Mouse (Mus musculus) heart, postnatal 0 days (tissue): ENCODE measurements around the gene Tac4. TPM values are rescaled to one million over a fixed set of nuclear protein-coding genes. Genes with fewer than 3 reads are reported as not detected.

ENCODE experiments used
- ATAC-seq: fragments of 200-750 bp; cut with Nextera tagmentation; 2 replicates; pipeline ENCODE4 v1.8.0; 2017; ENCODE audit warnings: low read depth, moderate number of reproducible peaks, moderate library complexity; ENCODE audit not compliant: insufficient read depth
- DNase-seq: peaks from one replicate; pipeline ENCODE4 v3.0.0-alpha.2; 2016; ENCODE audit warnings: low spot score
- H3K27ac ChIP-seq: fragments of 300-500 bp; sonication (generic); 2 replicates; pipeline ENCODE4 v1.5.1; 2014; ENCODE audit warnings: low read depth, mild to moderate bottlenecking
- H3K27me3 ChIP-seq: fragments of 300-500 bp; sonication (generic); 2 replicates; pipeline ENCODE4 v1.6.1; 2014; ENCODE audit warnings: low read length, mixed read lengths; ENCODE audit not compliant: control insufficient read depth, insufficient read depth
- H3K36me3 ChIP-seq: fragments of 300-500 bp; sonication (generic); replicated peaks from 2 replicates; pipeline ENCODE4 v1.6.1; 2014; ENCODE audit warnings: low read length, mixed read lengths; ENCODE audit not compliant: control insufficient read depth, insufficient read depth
- H3K4me1 ChIP-seq: fragments of 300-500 bp; sonication (generic); 2 replicates; pipeline ENCODE4 v1.6.1; 2014; ENCODE audit warnings: antibody characterized with exemption; ENCODE audit not compliant: control insufficient read depth, insufficient read depth
- H3K4me2 ChIP-seq: fragments of 300-500 bp; sonication (generic); 2 replicates; pipeline ENCODE4 v1.6.1; 2014; ENCODE audit warnings: low read depth, mild to moderate bottlenecking, low read length, moderate library complexity
- H3K4me3 ChIP-seq: fragments of 300-500 bp; sonication (generic); 2 replicates; pipeline ENCODE4 v1.5.1; 2014; ENCODE audit warnings: low read depth, low read length
- H3K9ac ChIP-seq: fragments of 300-500 bp; sonication (generic); replicated peaks from 2 replicates; pipeline ENCODE4 v1.6.1; 2014; ENCODE audit warnings: low read depth, low read length, mixed read lengths
- H3K9me3 ChIP-seq: fragments of 300-500 bp; sonication (generic); replicated peaks from 2 replicates; pipeline ENCODE4 v1.6.1; 2016; ENCODE audit warnings: low read length; ENCODE audit not compliant: control insufficient read depth
- CTCF ChIP-seq: IDR thresholded peaks from 2 replicates; pipeline ENCODE4 v1.5.1; 2016; ENCODE audit warnings: antibody characterized with exemption, control low read depth, low read depth
- EP300 ChIP-seq: IDR thresholded peaks from 2 replicates; pipeline ENCODE4 v1.6.1; 2016; ENCODE audit warnings: antibody characterized with exemption, low read depth
- WGBS: fragments of 180-500 bp; shearing (Covaris S2); extraction: QIAGEN DNeasy Blood & Tissue Kit; methylation state at CpG from one replicate; pipeline ENCODE4 v1.1.7; 2014; 5-methylcytosine and 5-hydroxymethylcytosine counted together
- polyA plus RNA-seq: library from polyadenylated mRNA; unstranded; fragments of >200 nt; fragmentation: Nextera tagmentation; extraction: Ambion mirVana; gene quantifications from 2 replicates; pipeline ENCODE4 v1.2.1, GENCODE M21; 2015
- total RNA-seq: library from RNA; depleted of rRNA; stranded (reverse); fragments of >200 nt; gene quantifications from 2 replicates; pipeline ENCODE4 v1.2.3, GENCODE M21; 2014; ENCODE audit warnings: low replicate concordance

The Tac4 gene
- total and polyA plus RNA-seq, 2 experiments from 2014 or later: not detected

- Histone ChIP-seq H3K4me3 (peak overlapping the region; percentile 74), H3K4me1 (peaks cover 14% of the 10 kb centered on the region), H3K4me2 (peak overlapping the region; percentile 65), H3K27me3 (no peaks in the 10 kb centered on the region), H3K36me3 (peaks cover 14% of the 10 kb centered on the region; the same call in 1 of the 2 replicates), H3K27ac (peak overlapping the region; percentile 97), H3K9ac (peak overlapping the region; percentile 80), H3K9me3 (no peaks in the 10 kb centered on the region)
- ATAC-seq: peak; percentile 91
- under 1% methylated on average over 37 of the region's 37 CpGs for WGBS
- peak; percentile 99 for DNase-seq
- TF ChIP-seq CTCF (no peak), EP300 (no peak)
Observed at GRCm38 (mm10) chr11:95309510-95310006, 48.2 kb downstream of the Tac4 start.

GRCm38 (mm10) chr11:95310007-95310647, 48.8 kb downstream of the Tac4 start, which contains the start of gene Kat7:
Kat7 (minus strand) TSS chr11:95310246.
- Histone ChIP-seq H3K9ac (peak within 1 kb of the TSS; percentile 80), H3K27ac (peak within 1 kb of the TSS; percentile 97), H3K27me3 (no peaks in the 10 kb centered on the region), H3K4me3 (peak within 1 kb of the TSS; percentile 74), H3K4me1 (peaks cover 14% of the 10 kb centered on the region), H3K36me3 (peaks cover 9% of the 10 kb centered on the region; the same call in 1 of the 2 replicates), H3K4me2 (peak within 1 kb of the TSS; percentile 75), H3K9me3 (no peaks in the 10 kb centered on the region)
- under 1% methylated on average over 42 of the region's 42 CpGs for WGBS
- DNase-seq: peak; percentile 99
- TF ChIP-seq CTCF (no peak), EP300 (peak; percentile 30; the same call in 1 of the 2 replicates)
- ATAC-seq: peak; percentile 91

- no peaks in the 10 kb centered on the region for H3K9me3 ChIP-seq
- peak overlapping the region; percentile 89 for H3K27ac ChIP-seq
- peak overlapping the region; percentile 68 for H3K9ac ChIP-seq
- peak; percentile 36 for DNase-seq
- H3K4me2 ChIP-seq: peak overlapping the region; percentile 75
- H3K4me1 ChIP-seq: peaks cover 14% of the 10 kb centered on the region
- peaks cover 4% of the 10 kb centered on the region; the same call in 1 of the 2 replicates for H3K36me3 ChIP-seq
- H3K4me3 ChIP-seq: peak overlapping the region; percentile 74
- no peak for TF ChIP-seq EP300
- no peak for TF ChIP-seq CTCF
- 6% methylated on average over 17 of the region's 17 CpGs for WGBS
- ATAC-seq: no peak
- no peaks in the 10 kb centered on the region for H3K27me3 ChIP-seq
Observed at GRCm38 (mm10) chr11:95310648-95311424, 49.5 kb downstream of the Tac4 start.

GRCm38 (mm10) chr11:95311425-95311807, 50.1 kb downstream of the Tac4 start:
- peak overlapping the region; percentile 75 for H3K4me2 ChIP-seq
- ATAC-seq (no peak), DNase-seq (no peak)
- H3K36me3 ChIP-seq: no peaks in the 10 kb centered on the region
- H3K4me1 ChIP-seq: peaks cover 14% of the 10 kb centered on the region
- peak overlapping the region; percentile 68; the same call in 1 of the 2 replicates for H3K9ac ChIP-seq
- TF ChIP-seq CTCF (no peak), EP300 (no peak)
- H3K27ac ChIP-seq: peak overlapping the region; percentile 89; the same call in 1 of the 2 replicates
- H3K9me3 ChIP-seq: no peaks in the 10 kb centered on the region
- H3K27me3 ChIP-seq: no peaks in the 10 kb centered on the region
- 33% methylated on average over 5 of the region's 5 CpGs for WGBS
- H3K4me3 ChIP-seq: peak overlapping the region; percentile 74; the same call in 1 of the 2 replicates

GRCm38 (mm10) chr11:95315215-95315955, 54.1 kb downstream of the Tac4 start:
- Histone ChIP-seq H3K4me2 (no peak overlapping the region), H3K9ac (no peak overlapping the region), H3K36me3 (no peaks in the 10 kb centered on the region), H3K27ac (no peak overlapping the region), H3K4me3 (no peak overlapping the region), H3K4me1 (peaks cover 7% of the 10 kb centered on the region; the same call in 1 of the 2 replicates), H3K9me3 (no peaks in the 10 kb centered on the region), H3K27me3 (no peaks in the 10 kb centered on the region)
- WGBS: 70% methylated on average over 7 of the region's 7 CpGs
- ATAC-seq: no peak
- no peak for DNase-seq
- no peak for TF ChIP-seq EP300
- no peak for TF ChIP-seq CTCF
